Mouse (Mus musculus): ENCODE measurements around the gene Hormad1.

Gene Hormad1

GRCm38 (mm10) chr3:95636072-95636471 lies 76.6 kb downstream of the Hormad1 start:
- DNase-seq (ENCODE audit: low read depth, low spot score), result no peak

All from forelimb bud, embryonic 11.5 days (tissue).